Mouse (Mus musculus): ENCODE measurements around the gene Dgki.

Dgki gene

GRCm38 (mm10) chr6:37291171-37291570 is 8.8 kb downstream of the Dgki start:
- DNase-seq, result no peak

DNA sequence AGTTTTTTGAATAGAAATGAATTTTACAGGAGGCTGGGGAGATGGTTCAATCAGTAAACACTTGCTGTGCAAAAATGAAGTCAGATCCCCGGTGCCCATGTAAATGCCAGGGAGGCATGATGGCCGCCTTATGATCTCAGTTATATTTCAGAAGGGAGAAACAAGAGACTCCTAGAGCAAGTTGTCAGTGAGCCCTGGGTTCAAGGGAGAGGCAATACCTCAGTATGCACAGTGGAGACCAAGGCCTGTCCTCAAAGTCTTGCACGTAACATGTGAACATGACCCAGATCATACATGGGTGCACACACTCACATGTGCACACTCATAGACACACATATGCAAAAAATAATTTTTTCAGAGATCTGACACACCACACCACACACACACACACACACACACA is 9.3 kb downstream of the Dgki start:
- DNase-seq, result no peak

GRCm38 (mm10) chr6:37286134-37286533 is 13.8 kb downstream of the Dgki start:
- DNase-seq, result no peak

- no peak for DNase-seq
Observed at GRCm38 (mm10) chr6:37284879-37285278, 15.1 kb downstream of the Dgki start.

DNA sequence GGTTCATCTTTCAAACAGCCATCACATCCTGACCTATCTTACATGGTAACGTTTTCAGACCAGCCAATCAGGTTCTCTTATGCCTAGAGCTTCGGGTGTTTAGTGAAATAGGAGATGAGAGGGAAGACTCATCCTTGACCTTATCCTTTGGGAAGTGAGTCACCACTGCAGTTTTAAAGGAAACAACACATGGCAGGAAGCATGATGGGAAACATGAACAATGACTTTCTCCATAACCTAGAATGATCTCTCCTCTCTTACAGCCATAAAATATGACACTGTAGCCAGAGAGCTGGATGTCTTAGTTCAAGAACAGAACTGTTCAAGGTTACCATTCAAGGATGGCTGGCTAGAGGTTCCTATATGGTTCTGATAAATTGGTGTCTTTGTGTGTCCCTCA is 16.6 kb downstream of the Dgki start:
- DNase-seq, result no peak

- no peak for DNase-seq
Observed at GRCm38 (mm10) chr6:37282659-37283058, 17.3 kb downstream of the Dgki start.

DNA sequence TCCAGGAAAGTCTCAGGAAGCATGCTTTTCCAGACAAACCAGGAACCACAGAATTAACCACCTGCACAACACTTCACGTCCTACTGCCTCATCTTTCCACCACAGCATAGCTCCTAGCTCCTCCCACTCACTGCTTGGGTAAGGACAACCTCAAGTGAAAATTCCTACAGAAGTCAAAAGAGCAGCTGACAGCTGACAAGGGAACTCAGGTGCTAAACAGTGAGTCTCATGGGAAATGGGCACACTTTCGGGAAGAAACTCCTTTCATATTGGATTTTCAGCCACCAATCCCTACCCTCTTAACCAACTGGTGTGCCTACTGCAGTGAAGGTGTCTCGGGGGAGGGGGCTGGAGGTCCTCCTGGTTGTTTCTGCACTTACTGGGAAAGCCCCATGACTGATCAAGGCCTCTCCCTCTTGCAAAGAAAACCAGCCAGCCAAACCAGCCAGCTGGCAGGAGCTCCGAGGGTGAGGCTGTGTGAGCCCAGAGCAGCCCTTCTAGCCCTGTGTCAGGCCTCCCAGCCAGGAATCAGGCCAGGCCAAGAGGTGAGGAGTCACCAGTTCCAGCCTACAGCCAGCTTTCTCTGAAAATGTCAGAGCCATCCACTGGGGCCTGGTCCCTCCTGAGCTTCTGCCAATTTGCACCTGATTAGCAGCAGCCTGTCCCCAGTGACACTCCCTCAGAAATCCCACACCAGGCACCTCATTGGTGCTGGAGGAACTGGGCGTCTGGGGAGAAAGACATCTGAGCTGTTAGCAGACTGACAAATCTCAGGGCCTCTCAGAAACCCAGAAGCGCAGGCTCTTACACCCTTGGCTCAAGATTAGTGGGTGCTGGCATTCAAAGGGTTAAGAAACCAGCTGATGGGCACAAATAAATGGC is 22.9 kb downstream of the Dgki start:
- DNase-seq, result peak; percentile 38

DNA sequence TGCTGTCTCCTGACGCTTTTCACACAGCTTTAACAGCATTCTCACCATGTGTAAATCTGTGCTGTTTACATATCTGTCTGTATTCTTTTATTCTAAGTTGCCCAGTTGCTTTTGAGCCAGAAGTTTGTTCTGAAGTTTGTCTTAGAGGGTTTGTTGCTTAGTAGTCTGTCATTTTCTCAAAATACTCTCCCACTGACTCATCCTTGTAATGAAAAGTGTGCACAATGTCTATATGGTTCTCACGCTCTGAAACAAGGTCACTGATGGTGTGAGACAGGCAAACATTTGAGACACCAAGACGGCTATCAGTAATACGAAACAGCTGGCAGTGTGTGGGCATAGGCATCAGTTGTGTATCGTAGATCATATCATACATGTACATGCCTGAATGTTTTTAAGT is 23.8 kb downstream of the Dgki start:
- DNase-seq, result no peak

DNA sequence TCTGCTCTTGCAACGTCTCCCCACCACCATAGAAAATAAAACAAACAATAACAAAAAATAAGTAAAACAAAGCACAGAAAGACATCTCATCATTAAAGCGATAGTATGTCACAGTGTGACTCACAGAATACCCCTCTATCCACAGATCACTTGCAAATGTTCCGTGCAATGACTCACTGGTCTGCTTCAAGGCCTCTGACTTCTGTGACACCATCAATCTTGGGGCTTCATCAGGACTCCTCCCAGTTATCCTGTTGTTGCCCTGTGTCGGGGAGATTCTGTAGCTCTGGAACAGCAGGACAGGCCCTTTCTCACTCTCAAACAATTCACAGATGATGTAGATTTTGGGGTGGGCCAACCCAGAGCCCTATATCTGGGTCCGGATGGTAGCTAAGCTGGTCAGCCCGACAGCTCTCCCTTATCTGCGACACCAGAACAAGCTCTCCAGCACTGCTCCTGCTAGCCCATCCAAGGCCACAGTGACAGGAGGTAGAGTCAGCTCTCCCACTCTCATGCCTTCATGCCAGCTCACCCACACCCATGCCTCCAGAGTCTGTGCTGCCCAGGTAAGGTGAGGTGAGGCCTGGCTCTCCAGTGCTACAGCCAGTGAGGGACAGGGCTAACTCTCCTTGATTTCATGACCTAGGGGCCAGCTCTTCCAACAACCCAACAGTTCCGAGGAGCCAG is 28.9 kb downstream of the Dgki start:
- DNase-seq, result no peak

- no peak for DNase-seq
Observed at GRCm38 (mm10) chr6:37268589-37268988, 31.4 kb downstream of the Dgki start.

GRCm38 (mm10) chr6:37267952-37268351 is 32.0 kb downstream of the Dgki start:
- DNase-seq, result no peak

GRCm38 (mm10) chr6:37262486-37262885 is 37.5 kb downstream of the Dgki start:
- DNase-seq, result no peak

DNA sequence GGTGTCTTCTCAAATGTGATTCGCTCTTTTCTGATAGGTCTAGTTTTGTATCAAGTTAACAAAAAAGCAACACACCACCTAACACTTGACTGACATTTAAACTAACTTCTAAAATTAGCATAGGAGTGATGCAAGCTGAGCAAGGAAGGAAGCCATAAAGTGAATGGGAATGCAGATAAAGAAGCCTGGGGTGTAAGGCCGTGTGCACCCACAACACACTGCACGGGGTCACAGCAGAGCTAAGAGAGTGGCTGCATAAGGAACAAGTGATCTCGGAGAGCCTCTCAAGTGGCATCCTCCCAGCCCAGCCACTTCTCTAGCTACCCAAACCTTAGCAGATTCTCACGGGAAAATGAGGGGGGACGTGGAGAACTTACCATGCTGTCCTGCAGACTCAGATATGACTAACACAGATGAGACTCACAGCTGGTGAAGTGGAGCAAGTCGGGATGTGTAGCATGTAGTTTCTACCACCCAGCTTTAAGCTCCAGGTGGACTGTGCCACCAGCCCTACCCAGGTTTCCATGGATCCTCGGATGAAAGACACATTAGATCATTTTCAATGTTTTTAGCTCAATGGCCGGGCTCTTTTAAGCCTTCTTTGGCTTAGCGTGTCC is 38.6 kb downstream of the Dgki start:
- no peak for DNase-seq

DNA sequence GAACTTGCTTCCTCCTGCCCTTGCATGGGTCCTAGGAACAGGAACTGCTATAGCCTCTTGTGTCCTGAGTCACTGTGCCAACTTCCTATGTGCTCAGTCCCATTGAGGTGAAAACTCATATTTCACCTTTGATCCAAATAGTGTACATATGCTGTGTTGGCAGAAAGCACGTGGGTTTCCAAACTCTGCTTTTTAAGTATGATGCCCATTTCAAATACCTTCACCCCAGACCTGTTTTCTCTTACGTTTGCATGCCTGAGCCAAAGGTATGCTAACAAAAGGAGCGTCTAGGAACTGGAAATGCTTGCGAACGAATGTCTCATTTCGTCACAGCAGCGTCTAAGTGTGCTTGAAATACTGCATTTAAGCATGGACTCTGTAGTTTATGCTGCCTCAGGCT is 41.3 kb downstream of the Dgki start:
- DNase-seq, result no peak

DNA sequence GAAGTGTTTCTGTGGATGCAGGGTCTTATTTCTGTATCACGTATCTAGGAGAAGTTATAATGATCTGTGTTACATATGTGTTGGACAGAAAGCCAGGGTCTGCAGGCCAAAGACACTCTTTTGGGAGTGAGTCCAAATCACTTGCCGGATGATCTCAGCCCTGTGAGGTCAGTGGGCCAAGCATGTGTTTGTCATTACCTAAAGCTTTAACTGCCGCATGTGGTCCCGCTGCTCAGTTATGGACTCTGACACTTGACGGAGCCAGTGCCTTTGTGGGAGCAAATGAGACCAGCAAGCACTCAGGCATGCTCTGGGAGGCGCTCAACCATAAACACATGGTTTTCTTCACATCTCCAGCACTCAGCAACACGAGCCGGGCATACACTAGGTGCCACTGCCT is 45.8 kb downstream of the Dgki start:
- DNase-seq, result no peak

DNA sequence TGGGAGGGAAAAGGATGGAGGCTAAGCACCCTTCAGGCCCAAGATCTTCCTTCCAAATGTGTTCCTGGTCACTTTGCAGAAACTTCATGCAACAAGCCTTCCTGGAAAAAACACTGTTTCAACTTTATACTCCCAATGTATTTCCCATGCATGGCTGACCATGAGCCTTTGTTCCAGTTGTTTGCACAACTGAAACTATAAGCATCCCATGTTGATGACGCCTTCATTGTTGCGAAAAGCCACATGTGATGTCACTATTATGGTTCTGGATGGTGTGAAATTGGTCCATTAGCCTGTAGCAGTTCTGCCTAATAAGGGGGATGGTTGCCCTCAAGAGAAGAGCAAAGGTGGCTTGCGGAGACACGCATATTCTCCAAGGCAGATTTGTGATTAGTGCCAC is 47.4 kb downstream of the Dgki start:
- DNase-seq, result no peak

DNA sequence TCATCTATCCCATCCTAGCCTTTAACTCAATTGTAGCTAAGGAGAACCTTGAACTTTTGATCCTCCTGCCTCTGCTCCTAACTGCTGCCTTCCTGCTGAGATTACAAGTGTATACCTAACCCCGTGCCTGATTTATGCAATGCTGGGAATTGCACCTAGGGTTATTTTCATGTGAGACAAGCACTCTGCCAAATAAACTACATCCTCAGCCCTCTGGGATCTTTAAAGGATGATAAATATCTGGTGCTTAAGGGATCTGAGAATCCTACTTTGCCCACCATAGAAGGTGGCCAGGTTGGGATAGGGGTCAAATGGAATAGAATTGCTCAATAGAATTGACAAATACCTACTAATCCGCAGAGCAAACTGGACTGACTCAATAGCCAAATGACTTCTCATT is 49.3 kb downstream of the Dgki start:
- no peak for DNase-seq

- no peak for DNase-seq
Observed at GRCm38 (mm10) chr6:37245757-37246156, 54.2 kb downstream of the Dgki start.

- DNase-seq, result no peak
Observed at GRCm38 (mm10) chr6:37244074-37244473, 55.9 kb downstream of the Dgki start.

DNA sequence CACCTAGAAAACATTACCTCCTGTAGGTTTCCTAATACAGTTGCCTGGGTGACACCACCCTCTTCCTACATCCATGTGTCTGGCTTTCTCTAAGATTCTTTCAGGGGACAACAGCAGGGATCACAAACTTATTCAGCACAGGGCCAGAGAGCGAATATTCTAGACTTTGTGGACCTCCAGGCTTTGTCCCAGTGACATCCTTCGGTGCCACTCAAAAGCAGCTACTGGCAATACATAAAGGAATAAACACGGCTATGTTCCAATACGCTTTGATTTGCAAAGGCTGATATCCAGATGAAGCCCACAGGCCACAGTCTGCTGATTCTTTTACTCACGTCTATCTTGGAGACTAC is 57.2 kb downstream of the Dgki start:
- DNase-seq, result no peak

- no peak for DNase-seq
Observed at GRCm38 (mm10) chr6:37242100-37242768, 57.8 kb downstream of the Dgki start.

GRCm38 (mm10) chr6:37241434-37241833 is 58.5 kb downstream of the Dgki start:
- DNase-seq, result no peak

GRCm38 (mm10) chr6:37240140-37240539 is 59.8 kb downstream of the Dgki start:
- no peak for DNase-seq

DNA sequence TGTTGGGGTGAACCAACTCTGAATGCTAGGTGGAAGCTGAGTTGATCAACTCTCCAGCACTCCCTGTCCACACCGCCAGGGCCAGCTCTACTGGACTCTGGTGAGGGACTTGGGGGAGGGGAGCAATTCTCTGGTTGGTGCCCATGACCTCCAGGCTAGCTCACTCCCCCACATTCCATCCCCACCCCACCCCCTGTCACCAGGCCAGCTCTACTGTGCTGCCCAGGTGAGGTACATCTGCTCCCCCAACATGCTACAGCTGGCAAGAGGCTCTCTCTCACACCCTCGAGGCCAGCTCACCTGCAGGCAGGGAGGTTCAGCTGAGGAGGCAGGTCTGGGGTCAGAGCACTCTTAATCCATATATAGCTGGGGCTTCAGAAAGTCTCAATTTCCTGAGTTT is 63.1 kb downstream of the Dgki start:
- DNase-seq, result no peak
